Mouse (Mus musculus) kidney, adult 2 months (tissue): ENCODE data around the gene Nfia.

Experiments used
- CTCF ChIP-seq: fragments of 200-500 bp; conservative IDR thresholded peaks from 2 replicates; pipeline ENCODE4 v1.5.1; 2011; ENCODE audit warnings: low read depth, mild to moderate bottlenecking, control low read depth, low read length, moderate library complexity, mixed read lengths; ENCODE audit not compliant: insufficient read depth, insufficient read length
- POLR2A ChIP-seq: fragments of 200-500 bp; IDR thresholded peaks from one replicate; pipeline ENCODE4 v1.6.1; 2011; ENCODE audit warnings: low read depth, low read length, control low read depth

DNA sequence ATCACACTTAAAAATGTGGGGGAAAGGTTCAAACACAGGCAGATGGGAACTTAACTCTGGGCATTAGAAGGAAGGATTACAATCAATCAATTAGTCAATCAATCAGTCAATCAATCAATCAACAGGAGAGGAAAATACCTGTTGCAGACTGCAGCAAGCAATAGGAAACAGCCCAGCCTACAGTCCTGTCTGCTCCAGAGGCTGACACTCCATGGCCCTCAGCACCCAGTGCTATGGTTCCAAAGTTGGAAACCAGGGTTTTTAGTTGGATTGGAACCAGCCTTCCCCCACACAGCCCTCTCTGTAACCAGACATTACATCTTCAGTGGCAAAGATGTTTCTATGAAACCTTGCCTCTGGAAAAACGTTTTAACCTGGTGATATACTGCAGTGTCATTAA is 19.0 kb upstream of the Nfia start:
- TF ChIP-seq CTCF = no peak
- no peak for TF ChIP-seq POLR2A
